Mouse (Mus musculus): ENCODE measurements around the gene Arrdc1. TPM values are rescaled to one million over a fixed set of nuclear protein-coding genes. Genes with fewer than 3 reads are reported as not detected.

The Arrdc1 gene
- polyA plus RNA-seq, 1 experiment, result 1.7 TPM

GRCm38 (mm10) chr2:24926965-24927358, 8.1 kb downstream of the Arrdc1 start:
- no peak overlapping the region for H3K4me3 ChIP-seq (replicated peaks)
- no peak for TF ChIP-seq GATA1 (IDR thresholded peaks at IDR 0.05; ENCODE audit: low read length)
- H3K9me3 ChIP-seq (ENCODE audit: control insufficient read depth, low read length), result no peaks in the 10 kb centered on the region
- H3K4me1 ChIP-seq (ENCODE audit: control insufficient read depth), result peaks cover 3% of the 10 kb centered on the region; the same call in 1 of the 2 replicates
- H3K36me3 ChIP-seq (ENCODE audit: control insufficient read depth), result peaks cover 13% of the 10 kb centered on the region
- H3K27me3 ChIP-seq (ENCODE audit: control insufficient read depth), result no peaks in the 10 kb centered on the region

DNA sequence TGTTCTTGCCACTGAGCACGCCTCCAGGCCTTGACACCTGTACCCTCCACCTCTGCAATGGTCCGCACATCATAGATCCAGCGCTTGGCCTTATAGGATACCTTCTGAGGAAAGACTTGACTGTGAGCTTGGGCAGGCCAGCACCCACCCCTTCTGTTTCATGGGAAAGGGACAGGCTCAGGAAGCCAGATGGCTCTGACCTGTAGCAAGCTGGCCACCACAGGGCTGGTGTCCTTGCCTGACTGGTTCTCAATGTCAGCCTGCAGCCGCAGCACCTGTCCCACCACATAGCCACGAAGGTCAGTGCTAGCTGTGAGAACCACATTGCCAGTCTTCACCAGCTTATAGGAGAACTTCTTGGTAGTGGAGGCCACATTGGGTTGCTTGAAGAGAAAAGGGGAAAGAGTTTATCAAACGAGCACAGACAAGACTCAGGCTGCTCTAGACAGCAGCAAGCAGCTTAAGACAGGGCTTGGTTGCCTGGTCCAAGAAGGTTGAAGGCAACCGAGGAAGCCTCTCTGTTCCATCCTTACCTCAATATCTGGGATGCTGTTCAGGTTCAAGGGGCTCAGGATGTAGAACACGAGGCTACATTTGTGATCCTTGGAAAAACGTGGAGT, 8.6 kb downstream of the Arrdc1 start:
- Histone ChIP-seq H3K4me3 (replicated peaks) (no peak overlapping the region), H3K27me3 (ENCODE audit: control insufficient read depth) (no peaks in the 10 kb centered on the region), H3K4me1 (ENCODE audit: control insufficient read depth) (peaks cover 3% of the 10 kb centered on the region; the same call in 1 of the 2 replicates), H3K36me3 (ENCODE audit: control insufficient read depth) (peaks cover 13% of the 10 kb centered on the region), H3K9me3 (ENCODE audit: control insufficient read depth, low read length) (no peaks in the 10 kb centered on the region)
- TF ChIP-seq TAL1 (IDR thresholded peaks at IDR 0.05; ENCODE audit: low read length), result no peak
- TF ChIP-seq GATA1 (IDR thresholded peaks at IDR 0.05; ENCODE audit: low read length), result no peak

- Histone ChIP-seq H3K36me3 (ENCODE audit: control insufficient read depth) (peaks cover 13% of the 10 kb centered on the region), H3K9me3 (ENCODE audit: control insufficient read depth, low read length) (no peaks in the 10 kb centered on the region), H3K4me1 (ENCODE audit: control insufficient read depth) (peaks cover 4% of the 10 kb centered on the region), H3K4me3 (replicated peaks) (no peak overlapping the region), H3K27me3 (ENCODE audit: control insufficient read depth) (no peaks in the 10 kb centered on the region)
- no peak for TF ChIP-seq GATA1 (IDR thresholded peaks at IDR 0.05; ENCODE audit: low read length)
- no peak for TF ChIP-seq TAL1 (IDR thresholded peaks at IDR 0.05; ENCODE audit: low read length)
These were observed 9.8 kb downstream of the Arrdc1 start for GRCm38 (mm10) chr2:24925284-24925683.

GRCm38 (mm10) chr2:24923561-24923960, 11.5 kb downstream of the Arrdc1 start:
- H3K9me3 ChIP-seq (ENCODE audit: control insufficient read depth, low read length), result no peaks in the 10 kb centered on the region

DNA sequence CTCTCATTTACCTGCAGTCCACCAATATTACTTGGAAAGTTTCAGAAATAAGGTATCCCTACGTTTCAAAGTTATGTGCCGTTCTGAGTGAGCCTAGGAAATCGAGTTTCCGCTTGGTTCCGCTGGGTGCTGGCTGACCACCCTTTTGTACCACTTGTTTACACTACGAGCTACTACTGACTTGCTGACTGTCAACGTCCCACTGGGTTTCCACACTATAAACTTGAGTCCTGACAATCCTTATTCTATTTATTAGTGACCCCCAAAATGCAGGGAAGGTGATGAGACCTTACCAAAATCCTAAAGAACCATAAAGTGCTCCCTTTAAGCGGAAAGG, 15.2 kb downstream of the Arrdc1 start:
- TF ChIP-seq TAL1 (IDR thresholded peaks at IDR 0.05; ENCODE audit: low read length), result no peak
- TF ChIP-seq GATA1 (IDR thresholded peaks at IDR 0.05; ENCODE audit: low read length), result no peak
- Histone ChIP-seq H3K4me3 (replicated peaks) (peak overlapping the region; percentile 89), H3K27me3 (ENCODE audit: control insufficient read depth) (no peaks in the 10 kb centered on the region), H3K36me3 (ENCODE audit: control insufficient read depth) (peaks cover 5% of the 10 kb centered on the region), H3K9me3 (ENCODE audit: control insufficient read depth, low read length) (no peaks in the 10 kb centered on the region), H3K4me1 (ENCODE audit: control insufficient read depth) (peaks cover 24% of the 10 kb centered on the region)

More at GRCm38 (mm10) chr2:24923561-24923960, 11.5 kb downstream of the Arrdc1 start:
- Histone ChIP-seq H3K4me1 (ENCODE audit: control insufficient read depth) (peaks cover 12% of the 10 kb centered on the region), H3K27me3 (ENCODE audit: control insufficient read depth) (no peaks in the 10 kb centered on the region), H3K36me3 (ENCODE audit: control insufficient read depth) (peaks cover 13% of the 10 kb centered on the region), H3K4me3 (replicated peaks) (no peak overlapping the region)
- TF ChIP-seq GATA1 (IDR thresholded peaks at IDR 0.05; ENCODE audit: low read length), result no peak
- no peak for TF ChIP-seq TAL1 (IDR thresholded peaks at IDR 0.05; ENCODE audit: low read length)

- peaks cover 24% of the 10 kb centered on the region for H3K4me1 ChIP-seq (ENCODE audit: control insufficient read depth)
- H3K36me3 ChIP-seq (ENCODE audit: control insufficient read depth), result peaks cover 9% of the 10 kb centered on the region
- no peak for TF ChIP-seq GATA1 (IDR thresholded peaks at IDR 0.05; ENCODE audit: low read length)
- TF ChIP-seq TAL1 (IDR thresholded peaks at IDR 0.05; ENCODE audit: low read length), result no peak
- H3K9me3 ChIP-seq (ENCODE audit: control insufficient read depth, low read length), result no peaks in the 10 kb centered on the region
- H3K4me3 ChIP-seq (replicated peaks), result peak within 1 kb of the TSS; percentile 89
- H3K27me3 ChIP-seq (ENCODE audit: control insufficient read depth), result no peaks in the 10 kb centered on the region
These were observed 15.9 kb downstream of the Arrdc1 start, which contains the start of gene Ehmt1 for GRCm38 (mm10) chr2:24918930-24919838. Gene Ehmt1, minus strand, starts transcription at chr2:24919614.

GRCm38 (mm10) chr2:24914762-24915161, 20.3 kb downstream of the Arrdc1 start:
- H3K9me3 ChIP-seq (ENCODE audit: control insufficient read depth, low read length), result no peaks in the 10 kb centered on the region
- H3K4me1 ChIP-seq (ENCODE audit: control insufficient read depth), result peaks cover 18% of the 10 kb centered on the region
- TF ChIP-seq GATA1 (IDR thresholded peaks at IDR 0.05; ENCODE audit: low read length) (no peak), TAL1 (IDR thresholded peaks at IDR 0.05; ENCODE audit: low read length) (no peak)
- peaks cover 23% of the 10 kb centered on the region for H3K36me3 ChIP-seq (ENCODE audit: control insufficient read depth)
- H3K4me3 ChIP-seq (replicated peaks), result no peak overlapping the region
- H3K27me3 ChIP-seq (ENCODE audit: control insufficient read depth), result no peaks in the 10 kb centered on the region

DNA sequence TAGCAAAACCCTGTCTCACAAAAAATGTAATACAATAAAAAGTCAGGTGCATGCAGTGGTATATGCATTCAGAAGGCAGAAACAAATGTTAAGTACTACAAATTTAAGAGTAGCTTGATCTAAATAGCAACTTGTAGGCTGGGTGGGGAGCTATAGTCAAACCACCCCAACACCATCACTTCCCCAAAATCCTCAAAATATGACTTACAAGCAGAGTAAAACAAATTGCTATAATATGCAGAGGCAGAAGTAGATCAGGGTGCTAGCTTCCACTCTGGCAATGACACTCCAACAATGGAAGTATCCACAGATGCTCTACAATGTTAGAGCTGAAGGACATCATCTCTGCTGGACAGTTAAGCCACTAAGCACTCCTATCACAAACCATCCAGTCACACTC, 22.5 kb downstream of the Arrdc1 start:
- H3K27me3 ChIP-seq (ENCODE audit: control insufficient read depth), result no peaks in the 10 kb centered on the region
- peaks cover 26% of the 10 kb centered on the region for H3K36me3 ChIP-seq (ENCODE audit: control insufficient read depth)
- H3K4me1 ChIP-seq (ENCODE audit: control insufficient read depth), result peaks cover 5% of the 10 kb centered on the region
- no peaks in the 10 kb centered on the region for H3K9me3 ChIP-seq (ENCODE audit: control insufficient read depth, low read length)
- no peak overlapping the region for H3K4me3 ChIP-seq (replicated peaks)
- TF ChIP-seq TAL1 (IDR thresholded peaks at IDR 0.05; ENCODE audit: low read length) (no peak), GATA1 (IDR thresholded peaks at IDR 0.05; ENCODE audit: low read length) (no peak)

- Histone ChIP-seq H3K27me3 (ENCODE audit: control insufficient read depth) (no peaks in the 10 kb centered on the region), H3K4me3 (replicated peaks) (no peak overlapping the region), H3K36me3 (ENCODE audit: control insufficient read depth) (peaks cover 23% of the 10 kb centered on the region), H3K4me1 (ENCODE audit: control insufficient read depth) (peaks cover 1% of the 10 kb centered on the region), H3K9me3 (ENCODE audit: control insufficient read depth, low read length) (no peaks in the 10 kb centered on the region)
- TF ChIP-seq GATA1 (IDR thresholded peaks at IDR 0.05; ENCODE audit: low read length) (no peak), TAL1 (IDR thresholded peaks at IDR 0.05; ENCODE audit: low read length) (no peak)
These were observed 22.9 kb downstream of the Arrdc1 start for GRCm38 (mm10) chr2:24912189-24912588.

Measured in erythroblast, embryonic 14.5 days (primary cell).